Mouse (Mus musculus) 416B (cell line): ENCODE measurements around the gene Tbx15.
"Not testable (repeated sequence)": the region's sequence is repeated elsewhere in the genome, so short reads cannot be mapped to it uniquely, and the experiment has no call there.

ENCODE experiments used
- DNase-seq: peaks from one replicate; pipeline ENCODE4 v3.0.0; 2011; ENCODE audit warnings: low read depth

The Tbx15 gene

GRCm38 (mm10) chr3:99277973-99278580 lies 37.9 kb downstream of the Tbx15 start:
- DNase-seq, result no peak

- DNase-seq, result no peak
Observed at GRCm38 (mm10) chr3:99279718-99280117, 39.5 kb downstream of the Tbx15 start.

- no peak for DNase-seq
Observed at GRCm38 (mm10) chr3:99281453-99281852, 41.3 kb downstream of the Tbx15 start.

GRCm38 (mm10) chr3:99288302-99288701 lies 48.1 kb downstream of the Tbx15 start:
- peak; percentile 13 for DNase-seq

- no peak for DNase-seq
Observed at GRCm38 (mm10) chr3:99290064-99290702, 50.0 kb downstream of the Tbx15 start.

- DNase-seq, result no peak
Observed at GRCm38 (mm10) chr3:99290878-99291277, 50.7 kb downstream of the Tbx15 start.

GRCm38 (mm10) chr3:99291386-99291785 lies 51.2 kb downstream of the Tbx15 start:
- DNase-seq, result no peak

GRCm38 (mm10) chr3:99292531-99292931 lies 52.4 kb downstream of the Tbx15 start:
- no peak for DNase-seq

GRCm38 (mm10) chr3:99294209-99294608 lies 54.0 kb downstream of the Tbx15 start:
- DNase-seq, result not testable (repeated sequence)

- DNase-seq, result no peak
Observed at GRCm38 (mm10) chr3:99295301-99295700, 55.1 kb downstream of the Tbx15 start.

GRCm38 (mm10) chr3:99296186-99296585 lies 56.0 kb downstream of the Tbx15 start:
- DNase-seq, result no peak

- no peak for DNase-seq
Observed at GRCm38 (mm10) chr3:99300846-99301245, 60.7 kb downstream of the Tbx15 start.

- no peak for DNase-seq
Observed at GRCm38 (mm10) chr3:99310877-99311276, 70.7 kb downstream of the Tbx15 start.

GRCm38 (mm10) chr3:99311943-99312635 lies 71.9 kb downstream of the Tbx15 start:
- no peak for DNase-seq

- no peak for DNase-seq
Observed at GRCm38 (mm10) chr3:99322345-99322744, 82.2 kb downstream of the Tbx15 start.

- DNase-seq, result no peak
Observed at GRCm38 (mm10) chr3:99329316-99329715, 89.1 kb downstream of the Tbx15 start.

- no peak for DNase-seq
Observed at GRCm38 (mm10) chr3:99331086-99331485, 90.9 kb downstream of the Tbx15 start.

GRCm38 (mm10) chr3:99336866-99337265 lies 96.7 kb downstream of the Tbx15 start:
- DNase-seq, result no peak

GRCm38 (mm10) chr3:99338756-99339155 lies 98.6 kb downstream of the Tbx15 start:
- no peak for DNase-seq

- DNase-seq, result no peak
Observed at GRCm38 (mm10) chr3:99340021-99340420, 99.8 kb downstream of the Tbx15 start.

GRCm38 (mm10) chr3:99379616-99380250 lies 139.6 kb downstream of the Tbx15 start:
- DNase-seq, result no peak

- no peak for DNase-seq
Observed at GRCm38 (mm10) chr3:99387127-99387526, 146.9 kb downstream of the Tbx15 start.
